8 mouse cellular contexts compared by ENCODE assay signal in the genomic region with DNA sequence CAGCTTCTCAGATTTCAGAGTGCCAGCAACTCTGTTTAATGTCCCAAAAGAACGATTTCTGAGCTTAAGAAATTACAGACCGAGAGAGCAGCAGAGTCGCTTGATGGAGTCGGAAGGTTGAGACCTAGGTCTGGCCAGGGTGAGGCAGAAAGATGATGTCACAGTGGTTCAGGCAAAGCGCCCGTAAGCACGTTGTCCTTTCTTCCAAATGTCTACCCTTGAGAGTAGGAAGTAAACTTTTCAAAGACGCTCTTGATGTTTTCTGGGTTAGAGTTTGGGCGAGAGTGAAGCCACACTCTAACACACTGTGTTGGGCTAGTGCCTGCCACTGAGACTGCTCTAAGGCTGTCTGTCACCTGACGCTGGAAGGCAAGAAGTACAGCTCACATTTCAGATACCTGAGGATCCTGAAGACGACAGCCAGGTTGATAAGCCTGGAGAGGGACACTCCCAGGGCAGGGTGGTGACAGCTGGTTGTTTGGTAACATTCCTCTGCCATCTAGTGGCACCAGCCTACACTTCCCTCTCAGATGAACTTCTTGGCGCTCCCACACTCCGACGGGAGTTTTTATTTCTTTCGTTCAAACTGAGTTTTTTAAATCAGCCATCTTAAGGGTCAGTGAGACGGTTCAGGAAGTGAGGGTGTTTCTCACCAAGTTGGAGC. TPM values are rescaled to one million over a fixed set of nuclear protein-coding genes. Genes with fewer than 3 reads are reported as not detected.
DNase-seq lines count a peak whose midpoint lies in the region; ATAC-seq and TF ChIP-seq lines count a peak whose summit lies in the region.
"Had no signal": no experiment of that assay in that cellular context is flagged by ENCODE, and none has a peak within 500 bp of the region (broad histone marks: within the 10 kb centered on the region; RNA-seq: fewer than 3 reads in every experiment).

No protein-coding gene starts in this region.

- H3K4me3 ChIP-seq in lung, adult 2 months (replicated peaks; ENCODE audit: extremely low read depth, low read depth, low read length): peak overlapping the region; percentile 52

- peak; percentile 73 for DNase-seq in 3T3-L1 (ENCODE audit: low read depth, low spot score)
- peak; percentile 34 to 61 for DNase-seq in cerebellum, postnatal 25 days
- peak; percentile 31 for DNase-seq in gastrocnemius, postnatal 25 days
- peak; percentile 34 to 55 for DNase-seq in kidney, adult 8-10 months
- DNase-seq in lung, adult 2 months: peak; percentile 49
- peak; percentile 65 for DNase-seq in retina, postnatal 1 day

- no peak for TF ChIP-seq POLR2A in lung, adult 2 months (IDR thresholded peaks at IDR 0.05; ENCODE audit: borderline replicate concordance, extremely low read depth, low read depth, low read length)

- peaks cover 6% of the 10 kb centered on the region; the same call in 1 of the 2 replicates for H3K4me1 ChIP-seq in lung, adult 2 months (ENCODE audit: control insufficient read depth, insufficient read depth, low read length)

- peak; percentile 93 for TF ChIP-seq CTCF in lung, adult 2 months (IDR thresholded peaks at IDR 0.05; ENCODE audit: insufficient read depth, low read length)

- peak; percentile 56 for ATAC-seq in CD4-positive, CD25-positive, alpha-beta regulatory T cell, adult 4 months

- 17% methylated on average over 16 of the region's 16 CpGs for WGBS in lung, adult 2 months

RNA-seq across cellular contexts. Expression of a gene that starts 45.1 kb away (rescaled TPM):
- 10 to 100 TPM; 11.1 to 13.1 TPM for polyA plus RNA-seq in CD4-positive, CD25-positive, alpha-beta regulatory T cell, adult 4 months (2017; shearing (Covaris generic))
- total RNA-seq in gastrocnemius, postnatal 25 days (2021): 10 to 100 TPM; 18.8 to 19.2 TPM
- 5.6 and 7.5 TPM in 2 replicates for polyA plus RNA-seq in lung, adult 2 months (2012; rRNA removed)

RNA-seq across cellular contexts. Expression of a gene that starts 49.2 kb away (rescaled TPM):
- polyA plus RNA-seq in CD4-positive, CD25-positive, alpha-beta regulatory T cell, adult 4 months (2017; shearing (Covaris generic)): not detected
- total RNA-seq in gastrocnemius, postnatal 25 days (2021): not detected
- polyA plus RNA-seq in lung, adult 2 months (2012; rRNA removed): 0.04 TPM in 1 of 2 replicates, not detected in the other
- total RNA-seq: gastrocnemius, postnatal 36 days had no signal

RNA-seq across cellular contexts. Expression of a gene that starts 54.9 kb away (rescaled TPM):
- polyA plus RNA-seq in CD4-positive, CD25-positive, alpha-beta regulatory T cell, adult 4 months (2017; shearing (Covaris generic)): not detected
- total RNA-seq in gastrocnemius, postnatal 25 days (2021): under 1 TPM; 0.08 to 0.27 TPM
- polyA plus RNA-seq in lung, adult 2 months (2012; rRNA removed): 81.9 and 120 TPM in 2 replicates

Comparison
In these comparisons a context has a peak if more than half of its experiments do, and no peak if none do; other contexts are left out.
1. Peak in every context shown above with its lines: DNase-seq, ATAC-seq and H3K4me3 ChIP-seq.
2. RNA of a gene that starts 54.9 kb away (polyA plus RNA-seq): 81.9 to 120 TPM in lung, adult 2 months; not detected in CD4-positive, CD25-positive, alpha-beta regulatory T cell, adult 4 months; every median in the first group is over 10 times any median in the second.